Mouse (Mus musculus): ENCODE data around the gene Myo18a.

DNA sequence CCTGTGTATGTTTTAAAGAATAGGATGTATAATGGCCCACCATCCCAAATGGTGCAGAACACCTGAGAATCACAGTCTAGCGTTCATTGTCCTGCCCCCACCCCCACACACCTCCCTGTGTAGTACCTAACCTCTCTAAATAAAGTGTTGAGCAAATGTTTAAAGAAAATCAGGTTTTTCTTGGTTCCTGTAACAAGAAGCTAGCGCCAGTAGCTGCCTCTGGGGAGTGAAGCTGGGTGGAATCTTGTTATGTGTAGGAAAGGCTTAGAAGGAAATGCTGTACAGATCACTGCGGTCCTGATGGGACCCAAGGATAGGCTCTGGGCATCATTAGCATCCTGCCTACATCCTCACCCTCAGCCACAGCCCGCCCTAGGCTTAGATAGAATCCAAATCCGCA is 138.3 kb downstream of the Myo18a start:
- TF ChIP-seq CTCF (IDR thresholded peaks at IDR 0.05; ENCODE audit: low read depth): no peak
- no peak for TF ChIP-seq EP300 (IDR thresholded peaks at IDR 0.05; ENCODE audit: low read depth)

All from heart, postnatal 0 days (tissue).